Mouse (Mus musculus): ENCODE measurements around the gene Tspan15.

Tspan15 gene

GRCm38 (mm10) chr10:62190821-62191220 is 40.2 kb downstream of the Tspan15 start:
- no peak for DNase-seq (ENCODE audit: low read depth, low spot score)

GRCm38 (mm10) chr10:62189910-62190309 is 41.1 kb downstream of the Tspan15 start:
- DNase-seq (ENCODE audit: low read depth, low spot score): no peak

- no peak for DNase-seq (ENCODE audit: low read depth, low spot score)
These were observed 41.7 kb downstream of the Tspan15 start for GRCm38 (mm10) chr10:62189303-62189702.

- peak; percentile 77 for DNase-seq (ENCODE audit: low read depth, low spot score)
These were observed 44.2 kb downstream of the Tspan15 start for GRCm38 (mm10) chr10:62186882-62187281.

GRCm38 (mm10) chr10:62183053-62183452 is 48.0 kb downstream of the Tspan15 start:
- peak; percentile 97 for DNase-seq (ENCODE audit: low read depth, low spot score)

GRCm38 (mm10) chr10:62182471-62183014 is 48.5 kb downstream of the Tspan15 start:
- no peak for DNase-seq (ENCODE audit: low read depth, low spot score)

GRCm38 (mm10) chr10:62181701-62182100 is 49.4 kb downstream of the Tspan15 start:
- DNase-seq (ENCODE audit: low read depth, low spot score): no peak

- no peak for DNase-seq (ENCODE audit: low read depth, low spot score)
These were observed 51.1 kb downstream of the Tspan15 start for GRCm38 (mm10) chr10:62179944-62180343.

GRCm38 (mm10) chr10:62174533-62175313 is 56.3 kb downstream of the Tspan15 start:
- DNase-seq (ENCODE audit: low read depth, low spot score): peak; percentile 77

- DNase-seq (ENCODE audit: low read depth, low spot score): peak; percentile 26
These were observed 57.1 kb downstream of the Tspan15 start for GRCm38 (mm10) chr10:62173941-62174448.

GRCm38 (mm10) chr10:62172841-62173553 is 58.1 kb downstream of the Tspan15 start:
- peak; percentile 49 for DNase-seq (ENCODE audit: low read depth, low spot score)

- DNase-seq (ENCODE audit: low read depth, low spot score): no peak
These were observed 68.6 kb downstream of the Tspan15 start for GRCm38 (mm10) chr10:62162410-62162809.

GRCm38 (mm10) chr10:62149929-62150328 is 81.1 kb downstream of the Tspan15 start:
- DNase-seq (ENCODE audit: low read depth, low spot score): no peak

GRCm38 (mm10) chr10:62147466-62148248 is 83.4 kb downstream of the Tspan15 start:
- DNase-seq (ENCODE audit: low read depth, low spot score): no peak

- DNase-seq (ENCODE audit: low read depth, low spot score): peak; percentile 80
These were observed 85.1 kb downstream of the Tspan15 start for GRCm38 (mm10) chr10:62145957-62146356.

- no peak for DNase-seq (ENCODE audit: low read depth, low spot score)
These were observed 87.2 kb downstream of the Tspan15 start, which contains the start of gene Fam241b for GRCm38 (mm10) chr10:62143820-62144219. Gene Fam241b (minus strand): TSS chr10:62143920.

GRCm38 (mm10) chr10:62138040-62138439 is 93.0 kb downstream of the Tspan15 start:
- DNase-seq (ENCODE audit: low read depth, low spot score): peak; percentile 74

GRCm38 (mm10) chr10:62137150-62137549 is 93.9 kb downstream of the Tspan15 start:
- DNase-seq (ENCODE audit: low read depth, low spot score): no peak

GRCm38 (mm10) chr10:62135696-62136470 is 95.2 kb downstream of the Tspan15 start:
- no peak for DNase-seq (ENCODE audit: low read depth, low spot score)

Measured in mesoderm, embryonic 11.5 days (tissue).